Comparison of ENCODE assay signal across 8 mouse cellular contexts in the genomic region with DNA sequence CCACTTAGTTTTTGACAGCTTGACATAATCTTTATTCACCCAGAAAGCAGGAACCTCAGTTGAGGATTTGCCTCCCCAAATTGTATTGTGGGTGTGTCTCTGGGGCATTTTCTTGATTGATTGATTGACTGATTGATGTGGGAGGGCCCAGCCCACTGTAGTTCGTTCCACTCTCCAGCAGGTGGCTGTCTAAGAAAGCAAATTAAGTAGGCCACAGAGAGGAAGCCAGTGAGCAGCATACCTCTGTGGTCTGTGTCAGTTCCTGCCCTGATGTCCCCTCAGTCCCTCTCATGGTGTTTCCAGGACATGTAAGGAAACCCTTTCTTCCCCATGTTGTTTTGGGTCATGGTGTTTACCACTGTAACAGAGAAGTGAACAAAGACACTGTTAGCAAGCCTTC. TPM values are rescaled to one million over a fixed set of nuclear protein-coding genes. Genes with fewer than 3 reads are reported as not detected.
DNase-seq lines count a peak whose midpoint lies in the region; ATAC-seq lines count a peak whose summit lies in the region.

No protein-coding gene starts in this region.

- intact Hi-C loops in left cerebral cortex, postnatal 25 days (cut with DNase I): no loop called here

- no peaks in the 10 kb centered on the region for H3K4me1 ChIP-seq in intestine, embryonic 15.5 days (replicated peaks)
- no peaks in the 10 kb centered on the region for H3K4me1 ChIP-seq in midbrain, embryonic 14.5 days (ENCODE audit: control insufficient read depth, insufficient read depth, low read length)

- no peaks in the 10 kb centered on the region for H3K9me3 ChIP-seq in intestine, embryonic 15.5 days
- H3K9me3 ChIP-seq in midbrain, embryonic 14.5 days (ENCODE audit: control insufficient read depth, low read length): no peaks in the 10 kb centered on the region

- no peak overlapping the region for H3K27ac ChIP-seq in intestine, embryonic 15.5 days
- no peak overlapping the region for H3K27ac ChIP-seq in midbrain, embryonic 14.5 days (replicated peaks; ENCODE audit: low read depth, low read length)

- H3K27me3 ChIP-seq in intestine, embryonic 15.5 days (replicated peaks): no peaks in the 10 kb centered on the region
- no peaks in the 10 kb centered on the region for H3K27me3 ChIP-seq in midbrain, embryonic 14.5 days (ENCODE audit: control insufficient read depth, insufficient read depth, low read length)

- DNase-seq in ovary, postnatal 14 days (ENCODE audit: low spot score): peak; percentile 3
- no peak for DNase-seq in ovary, postnatal 10 days (ENCODE audit: low spot score)
- peak; percentile 86 for DNase-seq in R1 (ENCODE audit: low read depth, low spot score)
- peak; percentile 47 to 56 for DNase-seq in left cerebral cortex, postnatal 25 days (ENCODE audit: low spot score in 2 of 2)
- DNase-seq in midbrain, embryonic 14.5 days: peak; percentile 75
- peak; percentile 52 for DNase-seq in thymus, postnatal 4 days

- peak; percentile 80 for ATAC-seq in erythroblast, adult 5-6 weeks (replicated peaks; ENCODE audit: low FRiP score, poor library complexity, severe bottlenecking)
- ATAC-seq in intestine, embryonic 15.5 days: peak; percentile 63; the same call in 1 of the 2 replicates
- peak; percentile 53; the same call in 1 of the 2 replicates for ATAC-seq in midbrain, embryonic 14.5 days (ENCODE audit: low FRiP score, low TSS enrichment)

- H3K4me3 ChIP-seq in intestine, embryonic 15.5 days (replicated peaks): no peak overlapping the region
- no peak overlapping the region for H3K4me3 ChIP-seq in midbrain, embryonic 14.5 days (replicated peaks; ENCODE audit: low read depth, low read length)

- no peak overlapping the region for H3K9ac ChIP-seq in intestine, embryonic 15.5 days
- H3K9ac ChIP-seq in midbrain, embryonic 14.5 days (replicated peaks; ENCODE audit: low read length): no peak overlapping the region

- H3K36me3 ChIP-seq in intestine, embryonic 15.5 days: no peaks in the 10 kb centered on the region
- peaks cover 4% of the 10 kb centered on the region; the same call in 1 of the 2 replicates for H3K36me3 ChIP-seq in midbrain, embryonic 14.5 days (ENCODE audit: control insufficient read depth, insufficient read depth, low read length)

- WGBS in intestine, embryonic 15.5 days: 11% methylated on average over 1 of the region's 1 CpGs
- WGBS in midbrain, embryonic 14.5 days: 24% methylated on average over 1 of the region's 1 CpGs

- H3K4me2 ChIP-seq in intestine, embryonic 15.5 days (replicated peaks): no peak overlapping the region
- no peak overlapping the region for H3K4me2 ChIP-seq in midbrain, embryonic 14.5 days (ENCODE audit: low read length)

RNA-seq across cellular contexts. Expression of a gene that starts 59.2 kb away (rescaled TPM):
- total RNA-seq in erythroblast, adult 5-6 weeks (2015; ENCODE audit: low replicate concordance): 23.8 and 41.3 TPM in 2 replicates
- total RNA-seq in erythroblast, adult 5-6 weeks (2017; ENCODE audit: low replicate concordance): 27.2 and 42.3 TPM in 2 replicates
- 18.5 and 24.4 TPM in 2 replicates for polyA plus RNA-seq in intestine, embryonic 15.5 days (2015; fragmentation: Nextera tagmentation; extraction: Ambion mirVana)
- total RNA-seq in left cerebral cortex, postnatal 25 days (2021): 100 to 1,000 TPM; 108 to 116 TPM
- 23.2 and 27.1 TPM in 2 replicates for polyA plus RNA-seq in midbrain, embryonic 14.5 days (2014; fragmentation: Nextera tagmentation; extraction: Ambion mirVana)
